Mouse (Mus musculus) lung, postnatal 4 days (tissue): ENCODE measurements around the gene Elf1.
"Not testable (repeated sequence)": the region's sequence is repeated elsewhere in the genome, so short reads cannot be mapped to it uniquely, and the experiment has no call there.

Experiments used
- DNase-seq, 2 experiments: peaks; one replicate each; pipeline ENCODE4 v3.0.0; 2021

Elf1 gene

GRCm38 (mm10) chr14:79480624-79481338, at the start of gene Elf1:
TSS of gene Elf1 (plus strand) at chr14:79481194.
- peak; percentile 97 for DNase-seq

GRCm38 (mm10) chr14:79434068-79434467, 46.9 kb upstream of the Elf1 start:
- DNase-seq: no peak

DNA sequence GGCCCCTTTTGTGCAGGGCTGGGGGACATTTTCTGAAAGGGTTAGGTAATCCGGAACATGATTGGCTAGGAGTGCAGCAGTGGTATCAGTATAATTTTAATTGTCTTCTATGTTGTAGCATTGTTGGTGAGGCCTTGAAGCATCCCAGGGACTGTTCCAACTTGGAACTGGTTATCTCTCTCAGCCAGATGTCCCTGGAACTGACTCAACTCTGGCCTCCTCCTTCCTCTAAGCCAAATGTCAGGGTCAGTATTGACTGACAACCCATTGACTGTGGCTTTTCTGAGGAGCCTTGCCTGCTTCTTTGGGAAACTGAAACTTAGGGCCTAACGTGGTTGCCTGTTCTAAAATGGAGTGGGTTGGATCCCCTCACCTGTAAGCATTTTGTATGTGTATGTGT, 40.3 kb upstream of the Elf1 start:
- no peak for DNase-seq

- DNase-seq: peak in 1 of 2 experiments; percentile 8
These were observed 39.6 kb upstream of the Elf1 start for GRCm38 (mm10) chr14:79441441-79441840.

- DNase-seq: no peak
These were observed 36.4 kb upstream of the Elf1 start for GRCm38 (mm10) chr14:79444601-79445000.

GRCm38 (mm10) chr14:79445055-79445620, 35.9 kb upstream of the Elf1 start:
- no peak for DNase-seq

DNA sequence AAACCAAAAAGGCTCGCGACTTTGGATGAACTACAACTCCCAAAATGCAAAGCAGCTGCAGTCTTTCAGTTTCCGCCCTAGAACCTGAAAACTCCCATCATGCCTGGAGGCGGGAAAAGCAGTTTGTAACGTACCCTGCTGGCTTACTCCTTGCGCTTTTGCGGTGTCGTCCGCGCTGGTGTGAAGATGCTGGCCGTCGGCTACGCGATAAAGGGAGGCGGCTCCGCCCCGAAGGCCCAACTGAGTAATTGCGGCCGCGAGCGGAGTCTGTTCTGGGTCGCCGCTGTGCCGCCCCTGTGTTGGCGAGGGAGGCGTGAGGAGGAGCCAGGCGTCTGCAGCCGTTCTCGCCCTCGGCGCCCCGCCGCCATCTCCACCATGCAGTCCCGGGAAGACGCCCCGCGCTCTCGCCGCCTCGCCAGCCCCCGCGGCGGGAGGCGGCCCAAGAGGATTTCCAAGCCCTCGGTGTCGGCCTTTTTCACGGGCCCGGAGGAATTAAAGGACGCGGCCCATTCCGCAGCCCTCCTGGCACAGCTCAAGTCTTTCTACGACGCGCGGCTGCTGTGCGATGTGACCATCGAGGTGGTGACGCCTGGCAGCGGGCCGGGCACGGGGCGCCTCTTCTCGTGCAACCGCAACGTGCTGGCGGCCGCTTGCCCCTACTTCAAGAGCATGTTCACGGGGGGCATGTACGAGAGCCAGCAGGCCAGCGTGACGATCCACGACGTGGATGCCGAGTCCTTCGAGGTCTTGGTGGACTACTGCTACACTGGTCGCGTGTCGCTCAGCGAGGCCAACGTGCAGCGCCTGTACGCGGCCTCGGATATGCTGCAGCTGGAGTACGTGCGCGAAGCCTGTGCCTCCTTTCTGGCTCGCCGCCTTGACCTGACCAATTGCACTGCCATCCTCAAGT, 29.1 kb upstream of the Elf1 start, which contains the start of gene Kbtbd6:
Gene Kbtbd6, plus strand, starts transcription at position 155 of the 910 bp plus-strand sequence.
- DNase-seq: peak; percentile 81 to 83

- not testable (repeated sequence) for DNase-seq
These were observed 28.4 kb upstream of the Elf1 start for GRCm38 (mm10) chr14:79452591-79452934.

DNA sequence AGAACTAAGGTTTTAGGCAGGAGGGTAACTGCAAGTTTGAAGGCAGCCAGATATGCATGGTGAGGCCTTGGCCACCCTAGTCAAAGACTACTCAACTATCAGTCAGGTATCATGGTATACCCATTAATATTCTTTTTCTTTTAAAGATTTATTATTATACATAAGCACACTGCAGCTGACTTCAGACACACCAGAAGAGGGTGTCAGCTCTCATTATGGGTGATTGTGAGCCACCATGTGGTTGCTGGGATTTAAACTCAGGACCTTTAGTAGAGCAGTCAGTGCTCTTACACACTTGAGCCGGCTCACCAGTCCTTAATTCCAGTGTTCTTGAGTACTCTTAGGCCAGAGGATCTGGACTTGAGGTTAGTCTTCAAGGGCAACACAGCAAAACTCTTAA, 20.6 kb upstream of the Elf1 start:
- DNase-seq: no peak

GRCm38 (mm10) chr14:79460988-79461387, 20.0 kb upstream of the Elf1 start:
- DNase-seq: no peak

GRCm38 (mm10) chr14:79465623-79466022, 15.4 kb upstream of the Elf1 start:
- DNase-seq: no peak

GRCm38 (mm10) chr14:79467621-79468020, 13.4 kb upstream of the Elf1 start:
- peak in 1 of 2 experiments; percentile 71 for DNase-seq

- DNase-seq: no peak
These were observed 7.6 kb upstream of the Elf1 start for GRCm38 (mm10) chr14:79473384-79473783.

DNA sequence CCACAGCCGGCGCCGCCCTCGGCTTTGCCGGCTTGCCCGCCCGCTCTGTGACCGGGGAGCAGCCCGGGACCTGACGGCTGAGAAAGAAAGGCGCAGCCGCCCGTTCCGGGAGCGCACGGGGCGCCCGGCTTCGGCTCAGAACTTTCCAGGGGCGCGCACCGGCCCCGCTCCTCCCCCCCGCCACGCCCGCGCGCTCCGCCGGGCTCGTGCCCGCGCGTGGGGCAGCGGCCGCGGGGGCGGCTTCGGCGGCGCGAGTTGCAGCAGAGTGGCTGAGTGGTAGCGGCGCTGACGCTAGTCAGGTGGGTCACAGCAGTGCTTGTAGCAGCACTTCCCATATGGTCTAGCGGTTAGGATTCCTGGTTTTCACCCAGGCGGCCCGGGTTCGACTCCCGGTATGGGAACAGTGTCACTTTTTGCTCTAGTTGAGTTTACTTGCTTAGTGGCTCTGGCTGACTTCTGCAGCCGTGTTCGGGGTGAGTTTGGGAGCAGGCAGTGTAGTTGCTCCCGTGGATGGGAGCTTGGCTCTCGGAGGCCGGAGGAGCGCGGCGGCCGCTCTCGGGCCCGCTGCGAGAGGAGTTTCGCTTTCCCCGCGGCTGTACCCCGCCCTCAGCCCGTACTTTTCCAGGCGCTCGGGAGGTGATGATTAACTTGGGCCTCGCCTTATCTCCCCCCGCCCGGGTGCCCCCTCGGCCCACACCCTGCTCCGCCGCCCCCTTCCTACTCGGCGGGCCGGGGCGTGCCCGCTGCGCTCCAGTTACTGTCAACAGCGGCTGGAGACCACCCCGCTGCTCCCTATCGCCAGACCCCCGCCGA, 551 bp downstream of the Elf1 start, which contains the start of gene Wbp4:
Gene Wbp4, minus strand, starts transcription at position 182 of the 813 bp plus-strand sequence.
- peak; percentile 95 for DNase-seq

DNA sequence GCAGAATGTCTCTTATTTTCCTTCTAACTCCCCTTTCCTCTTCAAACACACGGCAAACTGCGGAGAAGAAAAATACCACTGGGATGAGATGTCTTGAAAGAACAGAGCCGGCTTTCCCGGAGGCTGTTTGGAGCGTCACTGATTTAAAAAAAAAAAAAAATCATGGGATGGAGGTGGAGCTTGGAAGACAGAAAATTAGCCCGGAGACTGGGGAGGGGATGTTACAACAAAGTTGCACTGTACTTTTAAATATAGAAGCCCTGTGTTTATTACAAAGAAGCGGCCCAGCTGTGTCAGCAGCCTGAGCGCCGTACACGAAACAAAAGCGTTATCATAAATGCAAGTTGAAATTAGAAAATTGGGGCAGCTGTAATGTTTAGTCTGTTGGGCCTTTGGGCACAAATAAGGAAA, 1.3 kb downstream of the Elf1 start:
- peak; percentile 49 to 52 for DNase-seq

GRCm38 (mm10) chr14:79482747-79483355, 1.9 kb downstream of the Elf1 start:
- peak in 1 of 2 experiments; percentile 15 for DNase-seq

DNA sequence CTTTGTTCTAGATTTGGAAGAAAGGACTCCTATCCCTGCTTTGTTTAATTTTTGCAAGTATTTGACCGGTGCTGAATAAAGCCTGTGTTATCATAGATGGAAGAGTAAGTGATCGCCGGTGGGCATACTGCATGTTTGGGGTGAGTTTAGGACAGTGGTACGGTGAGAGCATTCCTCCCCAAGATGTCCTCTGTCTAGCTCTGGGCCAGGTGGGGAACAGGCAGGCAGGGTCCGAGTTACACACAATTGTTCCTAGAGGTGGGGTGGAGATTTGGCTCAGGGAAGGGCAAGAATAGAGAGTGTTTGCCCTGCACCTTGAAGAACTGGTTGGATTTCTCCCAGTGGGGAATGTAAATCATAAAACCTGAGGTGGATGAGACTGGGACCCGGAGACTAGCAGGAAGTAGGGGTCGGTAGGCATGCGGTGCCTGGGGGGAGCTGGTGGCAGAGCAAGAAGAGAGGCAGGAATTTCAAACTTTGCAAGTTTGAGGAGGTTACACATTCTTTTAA, 2.7 kb downstream of the Elf1 start:
- DNase-seq: peak in 1 of 2 experiments; percentile 35

DNA sequence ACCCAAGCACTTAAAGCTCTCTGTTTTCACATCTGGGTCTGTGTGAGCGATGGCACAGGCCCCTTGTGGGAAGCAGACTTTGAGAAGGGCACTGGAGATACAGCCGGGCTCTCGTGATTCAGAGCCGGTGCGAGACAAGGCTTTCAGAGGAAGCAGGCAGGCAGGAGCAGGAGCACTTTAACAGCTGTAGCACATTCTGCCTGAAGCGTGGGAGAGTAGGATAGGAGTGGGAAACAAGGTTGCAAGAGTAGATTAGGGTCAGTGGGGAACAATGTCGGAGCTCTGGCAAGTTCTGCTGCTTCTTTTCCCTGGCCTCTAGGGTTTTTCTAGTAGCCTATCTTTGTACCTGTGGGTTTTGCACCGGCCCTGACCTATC, 5.6 kb downstream of the Elf1 start:
- DNase-seq: no peak

DNA sequence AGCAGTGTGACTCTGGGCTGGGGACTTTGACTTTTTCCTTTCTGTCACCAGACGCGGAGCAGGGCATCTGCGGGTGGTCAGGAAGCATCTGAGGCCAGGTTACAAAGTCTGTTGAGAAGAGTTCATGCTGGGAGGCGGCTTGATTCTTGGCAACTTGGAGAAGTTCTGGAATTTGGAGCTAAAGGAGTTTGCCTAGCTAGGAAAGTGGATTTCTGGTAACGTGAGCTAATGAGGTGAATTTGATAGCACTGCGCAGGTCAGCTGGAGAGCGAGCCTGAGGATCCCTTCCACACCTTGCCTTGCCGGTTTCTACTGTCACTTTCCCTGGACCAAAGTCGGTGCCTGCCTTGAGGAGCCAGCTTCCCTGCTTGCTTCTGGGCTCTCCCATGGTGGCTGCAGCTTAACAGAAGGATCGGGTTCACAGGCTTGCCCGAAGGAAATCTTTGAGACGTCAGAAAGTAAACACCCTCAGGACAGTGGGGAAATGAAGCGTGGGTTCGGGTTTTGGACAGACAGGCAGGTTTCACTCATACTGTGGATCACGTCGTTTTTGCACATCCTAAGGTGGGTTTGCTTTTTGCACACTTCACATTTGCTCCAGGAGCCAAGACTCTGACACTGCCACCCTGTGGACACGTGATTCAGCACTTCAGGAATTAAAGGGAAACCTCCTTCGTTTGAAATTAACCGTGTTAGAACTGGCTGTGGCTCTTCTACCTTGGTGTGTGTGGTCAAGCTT, 6.2 kb downstream of the Elf1 start:
- DNase-seq: peak; percentile 38 to 40

DNA sequence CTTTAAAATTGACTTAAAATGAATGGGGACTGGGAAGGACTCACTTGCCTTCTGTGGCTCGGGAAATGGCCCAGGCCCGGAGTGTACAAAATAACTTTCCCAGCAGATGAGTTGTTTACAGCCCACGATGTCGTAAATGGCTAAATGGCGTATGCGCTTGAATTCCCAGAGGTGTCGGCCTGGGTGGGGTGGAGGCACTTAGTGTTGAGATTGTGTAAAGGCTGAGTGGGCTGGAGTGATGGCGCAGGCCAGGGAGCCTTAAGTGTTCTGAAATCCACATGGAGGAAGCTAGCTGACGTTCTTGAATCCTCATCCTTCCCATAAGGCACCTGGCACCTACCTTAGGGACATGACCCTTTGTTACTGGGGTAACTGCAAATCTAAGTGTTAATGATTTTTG, 7.5 kb downstream of the Elf1 start:
- DNase-seq: peak; percentile 57 to 72

- DNase-seq: no peak
These were observed 8.2 kb downstream of the Elf1 start for GRCm38 (mm10) chr14:79489150-79489549.
